30 mouse cellular contexts compared by ENCODE assay signal in genomic region chr16:43610375-43610774, GRCm38 (mm10). TPM values are rescaled to one million over a fixed set of nuclear protein-coding genes. Genes with fewer than 3 reads are reported as not detected.
DNase-seq lines count a peak whose midpoint lies in the region; ATAC-seq lines count a peak whose summit lies in the region.
"Had no signal": no experiment of that assay in that cellular context is flagged by ENCODE, and none has a peak within 500 bp of the region (broad histone marks: within the 10 kb centered on the region; RNA-seq: fewer than 3 reads in every experiment).

No protein-coding gene starts in this region.

- H3K4me1 ChIP-seq in heart, embryonic 12.5 days (replicated peaks), result peaks cover 17% of the 10 kb centered on the region
- H3K4me1 ChIP-seq: intestine, embryonic 15.5 days; liver, embryonic 13.5 days; lung, embryonic 15.5 days had no signal

- 56% methylated on average over 10 of the region's 10 CpGs for WGBS in heart, embryonic 12.5 days

- peaks cover 32% of the 10 kb centered on the region for H3K36me3 ChIP-seq in heart, embryonic 12.5 days
- H3K36me3 ChIP-seq: G1E; intestine, embryonic 15.5 days; liver, embryonic 13.5 days; lung, embryonic 15.5 days had no signal

- peaks cover 7% of the 10 kb centered on the region; the same call in 1 of the 2 replicates for H3K9me3 ChIP-seq in heart, embryonic 12.5 days (replicated peaks)
- H3K9me3 ChIP-seq: G1E; intestine, embryonic 15.5 days; limb, embryonic 12.5 days; liver, embryonic 13.5 days; lung, embryonic 15.5 days had no signal

- peak; percentile 39 for DNase-seq in gastrocnemius, adult 18-20 months (ENCODE audit: low spot score)
- no peak for DNase-seq in gastrocnemius, postnatal 4 days (ENCODE audit: low spot score in 2 of 2)
- DNase-seq in heart, adult 11 months, result peak; percentile 98
- DNase-seq in heart, postnatal 14 days, result peak; percentile 37 to 50
- no peak for DNase-seq in kidney, postnatal 36 days
- DNase-seq in right cerebral cortex, postnatal 10 days (ENCODE audit: low spot score in 2 of 2), result no peak
- DNase-seq in cerebellum, adult 9-10 months, result no peak
- DNase-seq: adrenal gland, postnatal 14 days; cerebellum, adult 11 months; cerebellum, postnatal 25 days; embryo, embryonic 11 days; forebrain, postnatal 0 days; kidney, adult 9 months; kidney, postnatal 4 days; liver, embryonic 13.5 days; lung, postnatal 4 days; right cerebral cortex, adult 18-20 months; spleen, adult 18-20 months had no signal

- intact Hi-C loops in heart, postnatal 14 days (cut with DNase I), result no loop called here

- 0 out of 2 replicates have a peak, but pooled peaks have one; percentile 33 for ATAC-seq in heart, embryonic 12.5 days (ENCODE audit: insufficient number of reproducible peaks, low FRiP score)
- ATAC-seq: CD4-positive, CD25-positive, alpha-beta regulatory T cell, adult 4 months; forebrain, postnatal 0 days; intestine, embryonic 15.5 days; midbrain, embryonic 13.5 days had no signal

- no peaks in the 10 kb centered on the region for H3K27me3 ChIP-seq in heart, embryonic 12.5 days (replicated peaks)
- H3K27me3 ChIP-seq: intestine, embryonic 15.5 days; limb, embryonic 12.5 days; liver, embryonic 13.5 days; lung, embryonic 15.5 days; midbrain, embryonic 13.5 days; neural tube, embryonic 12.5 days had no signal

- no peak overlapping the region for H3K4me3 ChIP-seq in heart, embryonic 12.5 days
- H3K4me3 ChIP-seq: intestine, embryonic 15.5 days; limb, embryonic 12.5 days; liver, embryonic 13.5 days; lung, embryonic 15.5 days; midbrain, embryonic 13.5 days; neural tube, embryonic 12.5 days had no signal

- no peak overlapping the region for H3K9ac ChIP-seq in heart, embryonic 12.5 days
- H3K9ac ChIP-seq: forebrain, postnatal 0 days; hindbrain, embryonic 14.5 days; intestine, embryonic 15.5 days; limb, embryonic 12.5 days; liver, embryonic 13.5 days; lung, embryonic 15.5 days; midbrain, embryonic 13.5 days; neural tube, embryonic 12.5 days had no signal

- H3K4me2 ChIP-seq in heart, embryonic 12.5 days, result no peak overlapping the region
- H3K4me2 ChIP-seq: hindbrain, embryonic 14.5 days; intestine, embryonic 15.5 days; limb, embryonic 12.5 days; liver, embryonic 13.5 days; lung, embryonic 15.5 days; midbrain, embryonic 13.5 days; neural tube, embryonic 12.5 days had no signal

- H3K27ac ChIP-seq in heart, embryonic 12.5 days (ENCODE audit: poor library complexity, severe bottlenecking), result no peak overlapping the region
- H3K27ac ChIP-seq: hindbrain, embryonic 14.5 days; intestine, embryonic 15.5 days; limb, embryonic 12.5 days; liver, embryonic 13.5 days; lung, embryonic 15.5 days; midbrain, embryonic 13.5 days; neural tube, embryonic 12.5 days had no signal

RNA-seq across cellular contexts. Expression of gene Tigit, which starts 53.6 kb away (rescaled TPM):
- not detected for total RNA-seq in gastrocnemius, adult 18-20 months (2021)
- not detected for total RNA-seq in gastrocnemius, postnatal 4 days (2021)
- polyA plus RNA-seq in heart, embryonic 12.5 days (2016; fragmentation: Nextera tagmentation; extraction: Ambion mirVana), result not detected in 2 replicates
- total RNA-seq in heart, postnatal 14 days (2021), result not detected
- total RNA-seq: adrenal gland, postnatal 14 days; forebrain, postnatal 0 days; G1E; layer of hippocampus, postnatal 10 days had no signal
- polyA plus RNA-seq: brain, embryonic 14.5 days; embryonic facial prominence, embryonic 14.5 days; G1E; hindbrain, embryonic 14.5 days; intestine, embryonic 15.5 days; limb, embryonic 12.5 days; liver, embryonic 13.5 days; midbrain, embryonic 13.5 days; neural tube, embryonic 12.5 days had no signal

Comparison
In these comparisons a context has a peak if more than half of its experiments do, and no peak if none do; other contexts are left out.
1. DNase-seq: peak in gastrocnemius, adult 18-20 months (single experiment), heart, adult 11 months (single experiment) and heart, postnatal 14 days (2 of 2); none in gastrocnemius, postnatal 4 days (0 of 2), kidney, postnatal 36 days (0 of 2), right cerebral cortex, postnatal 10 days (0 of 2) and cerebellum, adult 9-10 months (single experiment).